Mouse (Mus musculus) kidney, embryonic 15.5 days (tissue): ENCODE measurements around the gene Zfp664. TPM values are rescaled to one million over a fixed set of nuclear protein-coding genes. Genes with fewer than 3 reads are reported as not detected.

ENCODE experiments used
- ATAC-seq: fragments of 200-750 bp; cut with Nextera tagmentation; replicated peaks from 2 replicates; pipeline ENCODE4 v1.8.0; 2017; ENCODE audit warnings: moderate TSS enrichment; ENCODE audit not compliant: low FRiP score
- H3K27ac ChIP-seq: fragments of 300-500 bp; sonication (generic); 2 replicates; pipeline ENCODE4 v1.5.1; 2015; ENCODE audit warnings: mild to moderate bottlenecking, inconsistent platforms
- H3K27me3 ChIP-seq: fragments of 300-500 bp; sonication (generic); 2 replicates; pipeline ENCODE4 v1.6.1; 2015; ENCODE audit warnings: inconsistent platforms
- H3K36me3 ChIP-seq: fragments of 300-500 bp; sonication (generic); 2 replicates; pipeline ENCODE4 v1.6.1; 2015; ENCODE audit warnings: inconsistent platforms
- H3K4me1 ChIP-seq: fragments of 300-500 bp; sonication (generic); 2 replicates; pipeline ENCODE4 v1.6.1; 2015; ENCODE audit warnings: inconsistent platforms
- H3K4me2 ChIP-seq: fragments of 300-500 bp; sonication (generic); 2 replicates; pipeline ENCODE4 v1.6.1; 2015; ENCODE audit warnings: moderate library complexity, mild to moderate bottlenecking, inconsistent platforms
- H3K4me3 ChIP-seq: fragments of 300-500 bp; sonication (generic); replicated peaks from 2 replicates; pipeline ENCODE4 v1.5.1; 2015; ENCODE audit warnings: mild to moderate bottlenecking, inconsistent platforms
- H3K9ac ChIP-seq: fragments of 300-500 bp; sonication (generic); 2 replicates; pipeline ENCODE4 v1.6.1; 2015; ENCODE audit warnings: mild to moderate bottlenecking, inconsistent platforms
- H3K9me3 ChIP-seq: fragments of 300-500 bp; sonication (generic); replicated peaks from 2 replicates; pipeline ENCODE4 v1.6.1; 2016; ENCODE audit warnings: inconsistent platforms
- WGBS: fragments of 180-500 bp; shearing (Covaris S2); methylation state at CpG from one replicate; pipeline ENCODE4 v1.1.7; 2015; ENCODE audit warnings: mixed read lengths; 5-methylcytosine and 5-hydroxymethylcytosine counted together
- polyA plus RNA-seq: library from polyadenylated mRNA; unstranded; fragments of >200 nt; fragmentation: Nextera tagmentation; extraction: Ambion mirVana; gene quantifications from 2 replicates; pipeline ENCODE4 v1.2.1, GENCODE M21; 2015

Zfp664 gene
- polyA plus RNA-seq, 1 experiment from 2014 or later, result 126 TPM

- no peak for ATAC-seq
- Histone ChIP-seq H3K4me2 (no peak overlapping the region), H3K27ac (no peak overlapping the region), H3K36me3 (no peaks in the 10 kb centered on the region), H3K9me3 (no peaks in the 10 kb centered on the region), H3K9ac (no peak overlapping the region), H3K27me3 (no peaks in the 10 kb centered on the region), H3K4me3 (no peak overlapping the region), H3K4me1 (0 out of 2 replicates have a peak, but pooled peaks cover 3% of the 10 kb centered on the region)
- 62% methylated on average over 1 of the region's 1 CpGs for WGBS
Measured at GRCm38 (mm10) chr5:124847014-124847413, 15.5 kb upstream of the Zfp664 start.

GRCm38 (mm10) chr5:124848994-124849393, 13.5 kb upstream of the Zfp664 start:
- Histone ChIP-seq H3K4me2 (no peak overlapping the region), H3K9me3 (no peaks in the 10 kb centered on the region), H3K9ac (no peak overlapping the region), H3K27me3 (no peaks in the 10 kb centered on the region), H3K27ac (no peak overlapping the region), H3K36me3 (no peaks in the 10 kb centered on the region), H3K4me3 (no peak overlapping the region), H3K4me1 (0 out of 2 replicates have a peak, but pooled peaks cover 7% of the 10 kb centered on the region)
- no peak for ATAC-seq
- 79% methylated on average over 3 of the region's 3 CpGs for WGBS

DNA sequence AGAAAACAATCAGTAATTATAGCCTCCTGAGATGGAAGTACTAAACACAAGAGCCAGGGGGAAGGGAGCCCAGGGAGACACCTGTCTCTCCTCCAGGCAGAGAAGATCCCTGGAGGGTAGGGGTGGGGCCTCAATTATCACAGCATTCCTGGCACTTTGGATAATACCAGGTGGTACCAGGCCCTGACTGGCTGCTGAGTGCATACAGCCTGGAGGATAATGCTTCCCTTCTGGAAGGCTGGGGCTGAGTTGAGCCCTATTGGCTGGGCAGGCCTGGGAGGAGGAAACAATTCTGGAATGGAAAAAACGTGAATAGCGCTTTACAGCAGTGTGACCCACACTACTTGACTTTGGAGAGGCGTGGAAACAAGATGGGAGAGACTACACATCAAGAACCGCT, 10.9 kb upstream of the Zfp664 start:
- ATAC-seq, result no peak
- H3K27ac ChIP-seq, result no peak overlapping the region
- H3K4me2 ChIP-seq, result no peak overlapping the region
- no peaks in the 10 kb centered on the region for H3K36me3 ChIP-seq
- 54% methylated on average over 4 of the region's 4 CpGs for WGBS
- no peak overlapping the region for H3K4me3 ChIP-seq
- no peaks in the 10 kb centered on the region for H3K27me3 ChIP-seq
- H3K4me1 ChIP-seq, result 0 out of 2 replicates have a peak, but pooled peaks cover 7% of the 10 kb centered on the region
- no peak overlapping the region for H3K9ac ChIP-seq
- H3K9me3 ChIP-seq, result no peaks in the 10 kb centered on the region

- Histone ChIP-seq H3K9ac (no peak overlapping the region), H3K4me1 (0 out of 2 replicates have a peak, but pooled peaks cover 7% of the 10 kb centered on the region), H3K27me3 (no peaks in the 10 kb centered on the region), H3K36me3 (no peaks in the 10 kb centered on the region), H3K4me3 (no peak overlapping the region), H3K27ac (no peak overlapping the region), H3K4me2 (no peak overlapping the region), H3K9me3 (no peaks in the 10 kb centered on the region)
- 31% methylated on average over 2 of the region's 2 CpGs for WGBS
- ATAC-seq, result no peak
Measured at GRCm38 (mm10) chr5:124852294-124852693, 10.2 kb upstream of the Zfp664 start.

- ATAC-seq, result no peak
- Histone ChIP-seq H3K27ac (0 out of 2 replicates have a peak overlapping the region, but pooled peaks have one; percentile 5), H3K4me2 (no peak overlapping the region), H3K9ac (no peak overlapping the region), H3K4me1 (0 out of 2 replicates have a peak, but pooled peaks cover 7% of the 10 kb centered on the region), H3K4me3 (no peak overlapping the region), H3K27me3 (no peaks in the 10 kb centered on the region), H3K9me3 (no peaks in the 10 kb centered on the region), H3K36me3 (no peaks in the 10 kb centered on the region)
- 56% methylated on average over 2 of the region's 2 CpGs for WGBS
Measured at GRCm38 (mm10) chr5:124853079-124853478, 9.4 kb upstream of the Zfp664 start.

GRCm38 (mm10) chr5:124854202-124854601, 8.3 kb upstream of the Zfp664 start:
- H3K4me2 ChIP-seq, result no peak overlapping the region
- H3K9ac ChIP-seq, result no peak overlapping the region
- 91% methylated on average over 4 of the region's 4 CpGs for WGBS
- H3K27me3 ChIP-seq, result peaks cover 7% of the 10 kb centered on the region; the same call in 1 of the 2 replicates
- H3K4me1 ChIP-seq, result 0 out of 2 replicates have a peak, but pooled peaks cover 7% of the 10 kb centered on the region
- H3K4me3 ChIP-seq, result no peak overlapping the region
- no peaks in the 10 kb centered on the region for H3K9me3 ChIP-seq
- no peaks in the 10 kb centered on the region for H3K36me3 ChIP-seq
- ATAC-seq, result no peak
- no peak overlapping the region for H3K27ac ChIP-seq

DNA sequence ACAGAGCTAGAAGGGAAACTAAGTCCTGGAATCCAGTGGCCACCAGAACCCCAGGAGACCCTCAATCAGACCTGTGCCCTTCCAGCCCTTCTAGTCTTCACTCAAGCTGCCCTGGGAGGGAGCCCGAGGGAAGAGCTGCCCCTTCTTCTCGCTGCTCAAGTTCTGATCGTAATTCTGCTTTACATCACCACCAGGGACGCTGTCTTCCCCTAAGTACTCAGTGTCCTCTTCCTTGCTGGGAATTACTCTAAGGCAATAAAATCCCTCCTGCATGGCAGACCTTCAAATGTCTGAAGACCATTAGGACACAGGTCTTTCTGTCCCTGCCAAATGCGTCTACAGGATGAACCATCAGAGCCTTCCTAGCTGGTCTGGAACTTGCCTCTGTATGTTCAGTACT, 2.5 kb upstream of the Zfp664 start:
- 7% methylated on average over 5 of the region's 5 CpGs for WGBS
- ATAC-seq, result no peak
- Histone ChIP-seq H3K9me3 (no peaks in the 10 kb centered on the region), H3K4me1 (peaks cover 33% of the 10 kb centered on the region), H3K27ac (no peak overlapping the region), H3K4me2 (no peak overlapping the region), H3K4me3 (no peak overlapping the region), H3K36me3 (no peaks in the 10 kb centered on the region; the same call in 1 of the 2 replicates), H3K27me3 (peaks cover 34% of the 10 kb centered on the region), H3K9ac (no peak overlapping the region)

- Histone ChIP-seq H3K27ac (no peak overlapping the region; the same call in 1 of the 2 replicates), H3K4me3 (peak overlapping the region; percentile 97), H3K9ac (peak overlapping the region; percentile 52), H3K36me3 (peaks cover 10% of the 10 kb centered on the region), H3K4me1 (peaks cover 34% of the 10 kb centered on the region), H3K27me3 (peaks cover 34% of the 10 kb centered on the region), H3K4me2 (peak overlapping the region; percentile 97), H3K9me3 (no peaks in the 10 kb centered on the region)
- WGBS, result under 1% methylated on average over 28 of the region's 33 CpGs
- ATAC-seq, result no peak; the same call in 1 of the 2 replicates
Measured at GRCm38 (mm10) chr5:124861463-124861862, 1.0 kb upstream of the Zfp664 start.

- Histone ChIP-seq H3K4me1 (peaks cover 38% of the 10 kb centered on the region), H3K9ac (peak overlapping the region; percentile 95), H3K27ac (peak overlapping the region; percentile 96), H3K27me3 (peaks cover 34% of the 10 kb centered on the region), H3K4me2 (peak overlapping the region; percentile 97), H3K36me3 (peaks cover 22% of the 10 kb centered on the region), H3K9me3 (no peaks in the 10 kb centered on the region), H3K4me3 (peak overlapping the region; percentile 97)
- ATAC-seq, result no peak; the same call in none of the 2 replicates
- WGBS, result under 1% methylated on average over 80 of the region's 88 CpGs
Measured at GRCm38 (mm10) chr5:124862871-124863741, 615 bp downstream of the Zfp664 start.

DNA sequence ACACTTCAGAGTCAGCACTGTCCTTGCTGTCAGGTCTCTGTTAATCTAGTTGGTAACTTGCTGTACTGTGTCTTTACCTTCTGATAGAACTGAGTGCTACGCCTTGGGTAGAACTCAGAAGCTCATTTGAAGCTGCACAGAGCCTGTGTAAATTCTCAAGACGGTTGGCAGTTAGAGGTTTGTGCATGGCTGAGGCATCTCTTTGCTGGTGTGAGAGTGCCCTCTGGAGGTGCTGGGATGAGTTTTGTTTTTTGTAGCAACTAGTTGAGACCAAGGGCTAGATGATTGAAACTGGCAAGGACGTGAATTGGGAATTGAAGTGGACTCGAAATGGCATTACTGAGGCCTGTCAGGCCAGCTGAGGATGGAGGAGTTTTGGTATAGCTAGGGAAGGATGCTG, 6.5 kb downstream of the Zfp664 start:
- peaks cover 35% of the 10 kb centered on the region for H3K36me3 ChIP-seq
- H3K27ac ChIP-seq, result no peak overlapping the region
- no peaks in the 10 kb centered on the region for H3K9me3 ChIP-seq
- no peak overlapping the region for H3K9ac ChIP-seq
- ATAC-seq, result no peak
- H3K4me2 ChIP-seq, result no peak overlapping the region
- 49% methylated on average over 4 of the region's 4 CpGs for WGBS
- H3K27me3 ChIP-seq, result no peaks in the 10 kb centered on the region
- peaks cover 42% of the 10 kb centered on the region for H3K4me1 ChIP-seq
- H3K4me3 ChIP-seq, result no peak overlapping the region

GRCm38 (mm10) chr5:124872033-124872432, 9.5 kb downstream of the Zfp664 start:
- Histone ChIP-seq H3K9me3 (no peaks in the 10 kb centered on the region), H3K27me3 (no peaks in the 10 kb centered on the region), H3K27ac (0 out of 2 replicates have a peak overlapping the region, but pooled peaks have one; percentile 6), H3K4me1 (peaks cover 48% of the 10 kb centered on the region), H3K36me3 (peaks cover 48% of the 10 kb centered on the region), H3K4me3 (no peak overlapping the region), H3K4me2 (no peak overlapping the region), H3K9ac (no peak overlapping the region)
- whole genome bisulfite sequencing, result 73% methylated on average over 2 of the region's 2 CpGs
- no peak for ATAC-seq

GRCm38 (mm10) chr5:124873096-124873495, 10.6 kb downstream of the Zfp664 start:
- Histone ChIP-seq H3K27me3 (no peaks in the 10 kb centered on the region), H3K27ac (no peak overlapping the region), H3K4me3 (no peak overlapping the region), H3K9me3 (no peaks in the 10 kb centered on the region), H3K4me2 (no peak overlapping the region), H3K4me1 (peaks cover 49% of the 10 kb centered on the region), H3K36me3 (peaks cover 37% of the 10 kb centered on the region), H3K9ac (no peak overlapping the region)
- ATAC-seq, result no peak
- 75% methylated on average over 3 of the region's 3 CpGs for WGBS
